Mouse (Mus musculus) T-helper 2 cell (primary cell): ENCODE results near the gene Erf.

ENCODE experiments used
- in situ Hi-C: fragments of 300-600 bp; cut with MboI, MseI; formaldehyde crosslinking; loops from one replicate; pipeline ENCODE4 v1.15.1; 2025; ENCODE audit warnings: high pct_unique_total_duplicates

Gene Erf

DNA sequence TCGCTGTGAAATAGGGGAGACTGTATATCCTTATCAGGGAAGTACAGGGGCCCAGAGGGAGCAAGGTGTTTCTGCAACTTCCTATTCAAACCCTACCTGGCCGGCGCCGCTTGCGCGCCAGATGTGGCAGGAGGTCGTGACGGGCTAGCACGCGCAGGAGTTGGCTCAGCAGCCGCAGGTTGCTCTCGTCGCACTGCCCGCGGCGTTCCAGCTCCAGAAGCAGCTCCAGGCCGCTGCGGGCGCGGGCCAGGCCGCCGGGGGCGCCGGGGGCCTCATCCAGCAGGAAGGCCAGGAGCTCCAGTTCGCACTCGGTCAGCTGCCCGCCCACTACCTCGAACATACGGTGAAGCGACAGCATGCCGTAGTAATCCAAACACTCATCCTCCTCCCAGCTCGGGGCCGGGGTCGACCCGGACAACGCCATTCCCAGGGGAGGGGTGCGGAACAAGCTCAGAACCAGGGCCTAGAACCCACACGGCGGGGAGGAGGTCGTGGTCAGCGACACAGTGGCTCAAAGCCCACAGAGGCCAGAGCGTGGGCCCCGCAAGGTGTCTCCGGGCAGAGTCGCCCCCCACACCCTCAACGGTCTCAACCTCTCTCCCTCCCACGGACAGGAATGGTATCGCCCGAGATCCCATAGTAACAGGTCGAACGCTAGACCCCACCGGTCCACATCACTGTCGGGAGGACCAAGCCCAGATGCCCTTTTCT, 31.7 kb downstream of the Erf start:
- in situ Hi-C loops = no loop called here

DNA sequence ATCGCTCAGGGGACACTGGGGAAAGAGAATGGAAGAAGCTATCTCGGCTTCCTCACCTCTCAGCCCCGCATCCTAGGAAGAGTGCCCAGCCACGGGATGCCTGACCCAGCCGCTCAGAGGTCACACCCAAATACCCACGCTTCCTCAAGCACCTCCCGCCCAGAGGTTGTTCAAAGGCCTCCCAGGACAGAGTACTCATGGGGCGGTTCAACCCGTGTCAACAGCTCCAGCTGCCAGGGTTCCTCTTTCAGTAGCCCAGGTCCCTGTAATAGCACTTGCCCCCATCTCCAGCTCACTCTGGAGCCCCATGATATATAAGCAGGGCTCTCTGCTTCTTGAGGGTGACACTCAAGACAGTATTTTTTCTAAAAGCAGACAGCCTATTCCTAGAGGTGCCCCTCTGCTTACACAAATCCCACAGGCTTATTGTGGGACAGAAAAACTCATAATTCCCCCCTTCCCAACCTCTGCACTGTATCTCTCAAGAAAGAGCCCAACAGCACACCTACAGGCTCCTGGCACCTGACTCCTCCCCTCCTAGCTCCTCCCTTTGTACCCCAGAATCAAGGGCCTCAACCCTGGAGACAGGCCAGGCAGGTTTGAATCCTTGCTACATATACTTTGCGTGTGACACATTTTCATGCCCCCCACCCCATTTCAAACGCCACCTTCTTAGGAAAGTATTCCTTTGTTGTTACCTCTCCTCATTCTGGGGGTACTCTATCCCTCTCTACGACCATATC, 32.7 kb downstream of the Erf start:
- in situ Hi-C loops = no loop called here

DNA sequence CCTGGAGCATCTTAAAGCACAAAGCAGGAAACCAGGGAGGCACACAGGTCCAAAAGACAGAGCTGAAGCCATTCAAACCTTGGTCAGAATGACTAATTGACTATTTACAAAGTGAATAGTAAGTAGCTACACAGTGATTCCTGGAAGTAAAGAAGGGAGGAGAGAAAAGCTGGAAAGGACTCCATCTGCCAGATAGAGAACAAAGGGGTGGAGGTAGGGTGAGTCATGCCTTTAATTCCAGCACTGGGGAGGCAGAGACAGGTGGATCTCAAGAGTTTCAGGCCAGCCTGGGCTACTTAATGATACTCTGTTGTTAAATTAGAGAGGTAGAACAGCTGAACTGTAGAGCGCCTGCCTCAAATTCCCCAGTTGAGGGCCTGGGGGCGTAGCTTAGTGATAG, 36.4 kb downstream of the Erf start:
- in situ Hi-C loops = no loop called here

- in situ Hi-C loops = no loop called here
These were observed 37.5 kb downstream of the Erf start for GRCm38 (mm10) chr7:25213099-25213498.

DNA sequence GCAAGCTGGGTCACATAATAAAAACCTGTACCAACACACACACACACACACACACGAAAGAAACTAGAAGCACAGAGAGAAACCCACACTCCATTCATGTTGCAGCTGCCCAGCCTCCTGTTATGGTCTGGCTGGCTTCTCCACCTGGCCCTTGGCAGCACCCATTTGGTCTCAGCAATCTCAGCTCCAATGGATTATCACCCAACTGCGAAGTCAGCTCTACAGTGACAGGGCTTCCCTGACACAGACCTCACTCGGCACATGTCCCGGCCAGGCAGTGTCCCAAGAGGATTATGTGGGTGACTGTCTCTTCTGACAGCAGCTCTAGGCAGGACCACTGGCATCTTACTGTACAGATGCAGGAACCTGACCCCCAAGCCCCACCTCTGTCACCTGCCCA, 40.1 kb downstream of the Erf start:
- in situ Hi-C loops = no loop called here

- in situ Hi-C loops = no loop called here
These were observed 41.4 kb downstream of the Erf start for GRCm38 (mm10) chr7:25209161-25209622.

GRCm38 (mm10) chr7:25206094-25206830, 44.3 kb downstream of the Erf start:
- in situ Hi-C loops = no loop called here

- in situ Hi-C loops = no loop called here
These were observed 45.0 kb downstream of the Erf start for GRCm38 (mm10) chr7:25205355-25206093.

GRCm38 (mm10) chr7:25203624-25204023, 46.9 kb downstream of the Erf start:
- in situ Hi-C loops = no loop called here

DNA sequence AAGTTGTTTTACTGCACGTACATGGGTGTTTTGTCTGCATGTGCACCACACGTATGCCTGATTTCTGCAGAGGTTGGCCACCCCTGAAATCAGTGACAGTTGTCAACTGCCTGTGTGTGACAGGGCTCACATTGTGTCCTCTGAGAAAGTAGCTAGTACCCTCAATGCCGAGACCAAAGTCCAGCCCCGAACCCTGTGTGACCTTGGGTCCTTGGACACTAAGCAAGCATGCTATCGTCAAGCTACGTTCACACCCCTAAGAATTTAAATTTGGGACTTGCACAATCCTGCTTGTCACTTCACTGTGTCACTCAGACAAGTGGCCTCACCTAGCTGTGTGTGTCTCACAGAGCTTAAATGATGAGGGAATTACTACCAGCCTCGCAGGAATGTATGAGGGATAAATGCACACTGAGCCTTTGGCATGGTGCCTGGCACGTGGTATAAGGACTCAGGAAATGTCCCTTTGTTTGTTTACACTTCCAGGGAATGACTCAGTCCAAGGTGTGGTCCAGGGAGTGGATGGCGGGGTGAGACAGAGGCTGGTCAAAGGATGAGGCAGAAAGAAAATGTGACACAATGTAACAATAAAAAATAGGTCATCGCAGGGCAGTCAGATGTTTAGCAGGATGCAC, 53.1 kb downstream of the Erf start:
- in situ Hi-C loops = no loop called here

DNA sequence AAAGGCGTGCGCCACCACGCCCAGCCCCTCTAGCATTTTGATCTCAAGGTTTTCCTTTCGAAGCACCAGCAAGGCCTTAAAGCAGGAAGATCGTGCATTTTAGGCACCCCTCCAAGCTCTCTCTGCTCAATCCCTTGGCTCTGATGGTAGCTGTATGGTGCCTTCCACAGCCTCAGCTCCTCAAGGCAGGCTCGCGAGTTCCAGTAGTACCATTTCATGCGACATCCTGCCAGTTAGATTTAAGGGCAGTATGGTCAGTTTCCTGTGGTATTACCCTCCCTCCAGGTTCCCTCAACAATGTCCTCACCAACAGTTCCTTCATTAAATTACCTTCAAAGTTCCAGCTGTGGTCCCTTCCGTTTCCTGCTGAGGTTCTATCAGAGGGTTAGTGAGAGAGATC, 54.5 kb downstream of the Erf start:
- in situ Hi-C loops = no loop called here

GRCm38 (mm10) chr7:25195148-25195547, 55.4 kb downstream of the Erf start:
- in situ Hi-C loops = no loop called here
